Comparison of ENCODE assay signal across 23 mouse cellular contexts in the genomic region with DNA sequence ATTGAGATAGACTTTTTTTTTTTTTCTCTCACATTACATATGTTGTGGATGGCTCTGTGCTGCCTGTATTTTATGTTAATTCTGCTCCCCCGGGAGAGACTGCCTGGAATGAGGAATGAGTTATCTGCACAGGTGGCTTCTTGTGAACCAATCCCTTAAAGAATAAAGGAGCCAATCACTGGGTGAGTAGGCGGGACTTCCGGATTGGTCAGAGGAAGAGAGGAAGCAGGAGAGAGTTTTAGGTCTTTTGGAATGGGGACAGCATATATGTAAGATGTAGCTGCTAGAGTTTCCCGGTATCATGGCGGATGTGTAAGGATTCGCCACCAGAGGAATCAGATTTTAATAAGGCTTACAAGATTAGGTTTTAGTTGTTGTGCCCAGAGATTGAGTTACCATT. TPM values are rescaled to one million over a fixed set of nuclear protein-coding genes. Genes with fewer than 3 reads are reported as not detected.
A peak's percentile ranks its signal among the peaks of the same experiment; 100 is the strongest.
DNase-seq lines count a peak whose midpoint lies in the region; ATAC-seq lines count a peak whose summit lies in the region.
"Had no signal": no experiment of that assay in that cellular context is flagged by ENCODE, and none has a peak within 500 bp of the region (broad histone marks: within the 10 kb centered on the region; RNA-seq: fewer than 3 reads in every experiment).

No protein-coding gene starts in this region.

- H3K9me3 ChIP-seq in hindbrain, embryonic 11.5 days (ENCODE audit: control insufficient read depth, low read length) = no peaks in the 10 kb centered on the region
- no peaks in the 10 kb centered on the region for H3K9me3 ChIP-seq in hindbrain, embryonic 16.5 days (ENCODE audit: control insufficient read depth, low read length)
- no peaks in the 10 kb centered on the region for H3K9me3 ChIP-seq in neural tube, embryonic 12.5 days
- H3K9me3 ChIP-seq in neural tube, embryonic 15.5 days (replicated peaks) = no peaks in the 10 kb centered on the region
- no peaks in the 10 kb centered on the region for H3K9me3 ChIP-seq in heart, embryonic 11.5 days (replicated peaks; ENCODE audit: control insufficient read depth, low read length)
- H3K9me3 ChIP-seq: embryonic facial prominence, embryonic 15.5 days; forebrain, embryonic 10.5 days had no signal

- WGBS in hindbrain, embryonic 11.5 days = 66% methylated on average over 6 of the region's 6 CpGs
- 68% methylated on average over 6 of the region's 6 CpGs for WGBS in hindbrain, embryonic 16.5 days
- 71% methylated on average over 6 of the region's 6 CpGs for WGBS in neural tube, embryonic 12.5 days
- WGBS in neural tube, embryonic 15.5 days = 74% methylated on average over 6 of the region's 6 CpGs
- WGBS in heart, embryonic 11.5 days (ENCODE audit: insufficient replicate concordance) = 67% methylated on average over 6 of the region's 6 CpGs

- H3K36me3 ChIP-seq in hindbrain, embryonic 11.5 days (ENCODE audit: control insufficient read depth, insufficient read depth, low read length) = no peaks in the 10 kb centered on the region
- no peaks in the 10 kb centered on the region for H3K36me3 ChIP-seq in hindbrain, embryonic 16.5 days (ENCODE audit: control insufficient read depth, insufficient read depth, low read length)
- no peaks in the 10 kb centered on the region for H3K36me3 ChIP-seq in neural tube, embryonic 12.5 days
- no peaks in the 10 kb centered on the region for H3K36me3 ChIP-seq in neural tube, embryonic 15.5 days
- no peaks in the 10 kb centered on the region for H3K36me3 ChIP-seq in heart, embryonic 11.5 days (ENCODE audit: control insufficient read depth, insufficient read depth, low read length)
- H3K36me3 ChIP-seq: embryonic facial prominence, embryonic 15.5 days; forebrain, embryonic 10.5 days had no signal

- H3K27ac ChIP-seq in hindbrain, embryonic 11.5 days (ENCODE audit: low read depth, low read length) = no peak overlapping the region
- H3K27ac ChIP-seq in hindbrain, embryonic 16.5 days (ENCODE audit: low read depth, low read length) = no peak overlapping the region
- H3K27ac ChIP-seq in neural tube, embryonic 12.5 days = no peak overlapping the region
- no peak overlapping the region for H3K27ac ChIP-seq in neural tube, embryonic 15.5 days (replicated peaks)
- no peak overlapping the region for H3K27ac ChIP-seq in heart, embryonic 11.5 days (ENCODE audit: low read depth, low read length)
- H3K27ac ChIP-seq: embryonic facial prominence, embryonic 15.5 days; forebrain, embryonic 10.5 days had no signal

- no peak overlapping the region for H3K4me3 ChIP-seq in hindbrain, embryonic 11.5 days (ENCODE audit: low read depth, low read length)
- no peak overlapping the region for H3K4me3 ChIP-seq in hindbrain, embryonic 16.5 days (ENCODE audit: low read length)
- H3K4me3 ChIP-seq in neural tube, embryonic 12.5 days = no peak overlapping the region
- no peak overlapping the region for H3K4me3 ChIP-seq in neural tube, embryonic 15.5 days (replicated peaks)
- H3K4me3 ChIP-seq in heart, embryonic 11.5 days (ENCODE audit: low read depth, low read length) = no peak overlapping the region
- H3K4me3 ChIP-seq: embryonic facial prominence, embryonic 15.5 days; forebrain, embryonic 10.5 days had no signal

- no peaks in the 10 kb centered on the region for H3K4me1 ChIP-seq in hindbrain, embryonic 11.5 days (replicated peaks; ENCODE audit: control insufficient read depth, insufficient read depth, low read length)
- no peaks in the 10 kb centered on the region for H3K4me1 ChIP-seq in hindbrain, embryonic 16.5 days (ENCODE audit: control insufficient read depth, insufficient read depth, low read depth, low read length)
- no peaks in the 10 kb centered on the region for H3K4me1 ChIP-seq in neural tube, embryonic 12.5 days
- no peaks in the 10 kb centered on the region for H3K4me1 ChIP-seq in neural tube, embryonic 15.5 days
- H3K4me1 ChIP-seq in heart, embryonic 11.5 days (ENCODE audit: control insufficient read depth, insufficient read depth, low read length) = no peaks in the 10 kb centered on the region
- H3K4me1 ChIP-seq: embryonic facial prominence, embryonic 15.5 days; forebrain, embryonic 10.5 days had no signal

- no peak overlapping the region for H3K9ac ChIP-seq in hindbrain, embryonic 11.5 days (ENCODE audit: low read depth, low read length)
- H3K9ac ChIP-seq in hindbrain, embryonic 16.5 days (ENCODE audit: low read depth, low read length) = no peak overlapping the region
- H3K9ac ChIP-seq in neural tube, embryonic 12.5 days = no peak overlapping the region
- H3K9ac ChIP-seq in neural tube, embryonic 15.5 days (replicated peaks) = no peak overlapping the region
- no peak overlapping the region for H3K9ac ChIP-seq in heart, embryonic 11.5 days (ENCODE audit: low read depth, low read length)
- H3K9ac ChIP-seq: embryonic facial prominence, embryonic 15.5 days; liver, postnatal 0 days had no signal

- H3K4me2 ChIP-seq in hindbrain, embryonic 11.5 days (replicated peaks; ENCODE audit: low read depth, low read length) = no peak overlapping the region
- H3K4me2 ChIP-seq in hindbrain, embryonic 16.5 days (ENCODE audit: low read length) = no peak overlapping the region
- H3K4me2 ChIP-seq in neural tube, embryonic 12.5 days (replicated peaks) = no peak overlapping the region
- no peak overlapping the region for H3K4me2 ChIP-seq in neural tube, embryonic 15.5 days
- no peak overlapping the region for H3K4me2 ChIP-seq in heart, embryonic 11.5 days
- H3K4me2 ChIP-seq: embryonic facial prominence, embryonic 15.5 days had no signal

- DNase-seq in hindbrain, embryonic 11.5 days (ENCODE audit: low spot score) = peak; percentile 31
- DNase-seq in ZHBTc4 (ENCODE audit: low read depth, low spot score) = peak; percentile 71
- DNase-seq in gastrocnemius, postnatal 4 days (ENCODE audit: low spot score in 2 of 2) = no peak
- DNase-seq in spleen, adult 12 weeks (ENCODE audit: low spot score) = no peak
- DNase-seq: adrenal gland, postnatal 14 days; B cell, adult 2 months; cerebellum, adult 18-20 months; cerebellum, postnatal 36 days; gastrocnemius, postnatal 14 days; heart, postnatal 10 days; kidney, adult 8-10 months; kidney, postnatal 36 days; liver; liver, postnatal 0 days; retina, postnatal 1 day; right cerebral cortex, postnatal 4 days had no signal

- H3K27me3 ChIP-seq in hindbrain, embryonic 11.5 days (ENCODE audit: control insufficient read depth, insufficient read depth, low read length) = no peaks in the 10 kb centered on the region
- H3K27me3 ChIP-seq in hindbrain, embryonic 16.5 days (replicated peaks; ENCODE audit: control insufficient read depth, insufficient read depth, low read length) = no peaks in the 10 kb centered on the region
- H3K27me3 ChIP-seq in neural tube, embryonic 12.5 days (replicated peaks) = no peaks in the 10 kb centered on the region
- H3K27me3 ChIP-seq in neural tube, embryonic 15.5 days (replicated peaks) = no peaks in the 10 kb centered on the region
- no peaks in the 10 kb centered on the region for H3K27me3 ChIP-seq in heart, embryonic 11.5 days (ENCODE audit: control insufficient read depth, insufficient read depth, low read length)
- H3K27me3 ChIP-seq: embryonic facial prominence, embryonic 15.5 days had no signal

- ATAC-seq in hindbrain, embryonic 11.5 days (ENCODE audit: low FRiP score) = 0 out of 2 replicates have a peak, but pooled peaks have one; percentile 47
- ATAC-seq in hindbrain, embryonic 16.5 days = no peak
- peak; percentile 68 for ATAC-seq in neural tube, embryonic 12.5 days (ENCODE audit: low FRiP score, low read depth)
- ATAC-seq in neural tube, embryonic 15.5 days (ENCODE audit: low FRiP score) = no peak; the same call in 1 of the 2 replicates
- ATAC-seq in heart, embryonic 11.5 days (replicated peaks; ENCODE audit: insufficient number of reproducible peaks, low FRiP score, low TSS enrichment) = no peak
- ATAC-seq: inflammation-experienced regulatory T-cells, adult 6 months; liver, postnatal 0 days had no signal

RNA-seq across cellular contexts. Expression of a gene that starts 31.4 kb away (rescaled TPM):
- 91.6 and 103 TPM in 2 replicates for polyA plus RNA-seq in hindbrain, embryonic 11.5 days (2014; fragmentation: Nextera tagmentation; extraction: Ambion mirVana)
- polyA plus RNA-seq in hindbrain, embryonic 16.5 days (2015; fragmentation: Nextera tagmentation; extraction: Ambion mirVana) = 73.8 and 76.7 TPM in 2 replicates
- 108 and 113 TPM in 2 replicates for polyA plus RNA-seq in neural tube, embryonic 12.5 days (2016; fragmentation: Nextera tagmentation; extraction: Ambion mirVana)
- polyA plus RNA-seq in neural tube, embryonic 15.5 days (2015; fragmentation: Nextera tagmentation; extraction: Ambion mirVana) = 84.4 and 86.5 TPM in 2 replicates
- total RNA-seq in gastrocnemius, postnatal 4 days (2021) = 10 to 100 TPM; 22.6 to 28.9 TPM
- 62.4 and 69.0 TPM in 2 replicates for polyA plus RNA-seq in heart, embryonic 11.5 days (2014; fragmentation: Nextera tagmentation; extraction: Ambion mirVana)

Comparison
In these comparisons a context has a peak if more than half of its experiments do, and no peak if none do; other contexts are left out.
1. ATAC-seq: peak in hindbrain, embryonic 11.5 days (single experiment) and neural tube, embryonic 12.5 days (single experiment); none in hindbrain, embryonic 16.5 days (single experiment), neural tube, embryonic 15.5 days (single experiment) and heart, embryonic 11.5 days (single experiment).
2. DNase-seq: peak in hindbrain, embryonic 11.5 days (single experiment) and ZHBTc4 (single experiment); none in gastrocnemius, postnatal 4 days (0 of 2) and spleen, adult 12 weeks (single experiment).